Mouse (Mus musculus) E14TG2a.4 (cell line): ENCODE measurements around the gene Tshz2.

ENCODE experiments used
- H3K27me3 ChIP-seq: 2 replicates; pipeline ENCODE4 v1.6.1; 2014; ENCODE audit warnings: low read length, control low read depth; ENCODE audit not compliant: insufficient read depth
- H3K36me3 ChIP-seq: 2 replicates; pipeline ENCODE4 v1.6.1; 2014; ENCODE audit warnings: low read length, control low read depth; ENCODE audit not compliant: insufficient read depth
- H3K4me1 ChIP-seq: replicated peaks from 2 replicates; pipeline ENCODE4 v1.6.1; 2014; ENCODE audit warnings: low read depth, low read length, control low read depth
- H3K4me3 ChIP-seq: replicated peaks from 2 replicates; pipeline ENCODE4 v1.5.1; 2014; ENCODE audit warnings: mild to moderate bottlenecking, low read length
- H3K9me3 ChIP-seq: 2 replicates; pipeline ENCODE4 v1.6.1; 2014; ENCODE audit warnings: low read length, control low read depth
- CTCF ChIP-seq: conservative IDR thresholded peaks from 2 replicates; pipeline ENCODE4 v1.5.1; 2014; ENCODE audit warnings: low read length
- NANOG ChIP-seq: IDR thresholded peaks from 2 replicates; pipeline ENCODE4 v1.6.1; 2014; ENCODE audit warnings: borderline replicate concordance, low read length, mixed read lengths
- POU5F1 ChIP-seq: IDR thresholded peaks from 2 replicates; pipeline ENCODE4 v1.6.1; 2014; ENCODE audit warnings: low read length, borderline replicate concordance

Tshz2 gene

DNA sequence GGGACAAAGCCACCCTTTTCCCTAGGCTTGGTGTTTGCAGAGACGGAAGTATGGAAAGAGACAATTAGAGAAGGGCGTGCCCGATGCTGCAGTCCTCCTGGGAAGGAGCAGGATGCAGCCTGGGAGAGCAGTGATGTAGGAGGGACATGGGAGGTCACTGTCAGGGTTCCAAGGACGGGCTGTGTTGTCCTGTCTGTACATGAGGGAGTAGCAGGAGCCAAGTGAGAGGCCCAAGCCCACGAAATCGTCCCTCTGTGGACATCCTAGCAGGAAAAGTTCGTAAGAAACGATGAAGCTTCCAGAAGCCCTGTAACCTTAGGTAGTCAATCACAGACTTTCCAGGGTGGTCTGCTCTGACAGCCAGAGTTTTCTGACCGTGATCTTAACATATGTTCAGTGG, 408.3 kb downstream of the Tshz2 start:
- H3K36me3 ChIP-seq: no peaks in the 10 kb centered on the region
- H3K9me3 ChIP-seq: no peaks in the 10 kb centered on the region
- no peak for TF ChIP-seq NANOG
- TF ChIP-seq CTCF: no peak
- TF ChIP-seq POU5F1: no peak
- peaks cover 71% of the 10 kb centered on the region for H3K4me1 ChIP-seq
- H3K4me3 ChIP-seq: peak overlapping the region; percentile 37
- peaks cover 3% of the 10 kb centered on the region; the same call in 1 of the 2 replicates for H3K27me3 ChIP-seq

DNA sequence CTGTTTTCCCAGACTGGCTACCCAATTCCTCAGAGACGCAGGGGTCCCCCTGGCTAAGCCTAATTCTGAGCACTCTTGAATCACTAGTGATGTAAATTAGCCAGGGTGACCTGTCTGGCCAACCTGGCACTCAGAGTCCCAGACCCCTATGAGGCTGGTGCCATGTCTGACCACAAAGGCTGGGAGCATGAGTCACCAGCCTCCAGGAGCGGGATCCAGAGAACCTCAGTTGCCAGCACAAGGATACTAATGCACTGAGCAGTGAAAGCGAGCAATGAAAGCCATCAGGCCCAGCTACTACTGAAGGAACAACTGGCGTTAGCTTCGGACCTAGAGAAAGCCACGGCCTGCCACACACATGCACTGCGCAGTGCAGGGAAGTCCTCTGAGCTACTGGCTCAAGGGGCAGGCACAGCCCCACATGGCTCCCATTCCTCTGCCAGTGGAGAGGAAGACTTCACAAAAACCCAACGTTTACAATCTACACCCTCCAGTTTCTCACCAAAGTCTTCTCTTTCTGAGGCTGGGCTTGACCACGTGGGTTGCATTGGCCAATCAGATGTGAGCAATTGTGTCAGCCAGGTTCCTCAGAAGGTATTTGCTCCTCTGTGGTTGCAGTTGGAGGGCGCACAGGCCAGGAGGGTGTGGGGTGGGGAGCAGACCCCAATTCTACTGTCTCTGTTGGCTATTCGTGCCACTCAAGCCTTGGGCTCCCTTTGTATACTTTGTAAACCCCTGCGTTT, 409.8 kb downstream of the Tshz2 start:
- peaks cover 82% of the 10 kb centered on the region for H3K4me1 ChIP-seq
- no peaks in the 10 kb centered on the region for H3K9me3 ChIP-seq
- TF ChIP-seq CTCF (no peak), NANOG (no peak), POU5F1 (no peak)
- peaks cover 3% of the 10 kb centered on the region; the same call in 1 of the 2 replicates for H3K27me3 ChIP-seq
- H3K36me3 ChIP-seq: no peaks in the 10 kb centered on the region
- peak overlapping the region; percentile 62 for H3K4me3 ChIP-seq

- peaks cover 3% of the 10 kb centered on the region; the same call in 1 of the 2 replicates for H3K27me3 ChIP-seq
- peak overlapping the region; percentile 62 for H3K4me3 ChIP-seq
- H3K36me3 ChIP-seq: no peaks in the 10 kb centered on the region
- TF ChIP-seq CTCF (no peak), NANOG (no peak), POU5F1 (no peak)
- H3K4me1 ChIP-seq: peaks cover 79% of the 10 kb centered on the region
- H3K9me3 ChIP-seq: peaks cover 2% of the 10 kb centered on the region; the same call in 1 of the 2 replicates
These were observed 410.5 kb downstream of the Tshz2 start for GRCm38 (mm10) chr2:170043290-170043689.

DNA sequence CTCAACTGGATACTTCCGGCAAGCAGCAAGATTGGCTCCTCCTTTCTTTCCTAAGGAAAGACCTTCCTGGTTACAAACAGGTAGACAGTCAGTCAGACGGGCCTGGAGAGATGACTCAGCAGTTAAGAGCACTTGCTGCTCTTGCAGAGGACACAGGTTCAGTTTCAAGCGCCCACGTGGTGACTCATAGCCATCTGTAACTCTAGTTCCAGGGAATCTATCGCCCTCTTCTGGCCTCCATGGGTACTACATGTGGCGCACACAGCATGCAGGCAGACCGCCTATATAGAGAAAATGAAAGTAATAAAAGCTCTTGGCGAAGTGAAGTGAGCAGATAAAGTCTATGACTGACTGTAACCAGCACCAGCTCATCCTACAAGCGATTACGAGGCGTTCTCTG, 413.1 kb downstream of the Tshz2 start:
- peaks cover 6% of the 10 kb centered on the region; the same call in 1 of the 2 replicates for H3K9me3 ChIP-seq
- H3K4me1 ChIP-seq: peaks cover 73% of the 10 kb centered on the region
- TF ChIP-seq POU5F1 (no peak), CTCF (peak; percentile 99)
- no peaks in the 10 kb centered on the region for H3K36me3 ChIP-seq
- peaks cover 6% of the 10 kb centered on the region; the same call in 1 of the 2 replicates for H3K27me3 ChIP-seq
- peak overlapping the region; percentile 55 for H3K4me3 ChIP-seq

GRCm38 (mm10) chr2:170046371-170047145, 413.7 kb downstream of the Tshz2 start:
- peaks cover 72% of the 10 kb centered on the region for H3K4me1 ChIP-seq
- peaks cover 6% of the 10 kb centered on the region; the same call in 1 of the 2 replicates for H3K9me3 ChIP-seq
- TF ChIP-seq CTCF (no peak), NANOG (no peak), POU5F1 (no peak)
- H3K36me3 ChIP-seq: no peaks in the 10 kb centered on the region
- H3K27me3 ChIP-seq: peaks cover 9% of the 10 kb centered on the region; the same call in 1 of the 2 replicates
- H3K4me3 ChIP-seq: peak overlapping the region; percentile 55

DNA sequence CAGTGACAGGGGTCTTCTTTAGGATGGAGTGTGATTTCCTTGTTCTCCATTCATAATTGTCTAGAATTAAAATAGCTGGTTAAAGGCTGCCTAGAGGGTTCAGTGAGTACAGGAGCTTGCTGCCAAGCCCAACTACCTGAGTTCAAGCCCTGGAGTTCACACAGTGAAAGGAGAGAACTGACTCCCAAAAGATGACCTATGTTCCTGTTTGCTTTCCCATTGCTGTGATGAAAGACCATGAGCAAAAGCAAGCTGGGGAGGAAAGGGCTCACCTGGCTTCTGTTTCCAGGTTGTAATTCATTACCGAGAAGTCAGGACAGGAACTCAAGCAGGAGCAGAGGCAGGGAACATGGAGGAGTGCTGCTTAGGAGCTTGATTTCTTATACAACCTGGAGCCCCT, 416.0 kb downstream of the Tshz2 start:
- H3K4me1 ChIP-seq: peaks cover 52% of the 10 kb centered on the region
- TF ChIP-seq POU5F1 (no peak), CTCF (no peak), NANOG (no peak)
- H3K27me3 ChIP-seq: peaks cover 12% of the 10 kb centered on the region; the same call in 1 of the 2 replicates
- H3K36me3 ChIP-seq: no peaks in the 10 kb centered on the region
- no peak overlapping the region for H3K4me3 ChIP-seq
- H3K9me3 ChIP-seq: peaks cover 6% of the 10 kb centered on the region; the same call in 1 of the 2 replicates

GRCm38 (mm10) chr2:170050651-170051050, 417.8 kb downstream of the Tshz2 start:
- TF ChIP-seq POU5F1 (no peak), CTCF (no peak), NANOG (no peak)
- peaks cover 53% of the 10 kb centered on the region for H3K4me1 ChIP-seq
- H3K27me3 ChIP-seq: peaks cover 15% of the 10 kb centered on the region; the same call in 1 of the 2 replicates
- H3K4me3 ChIP-seq: no peak overlapping the region
- peaks cover 6% of the 10 kb centered on the region; the same call in 1 of the 2 replicates for H3K9me3 ChIP-seq
- no peaks in the 10 kb centered on the region for H3K36me3 ChIP-seq

DNA sequence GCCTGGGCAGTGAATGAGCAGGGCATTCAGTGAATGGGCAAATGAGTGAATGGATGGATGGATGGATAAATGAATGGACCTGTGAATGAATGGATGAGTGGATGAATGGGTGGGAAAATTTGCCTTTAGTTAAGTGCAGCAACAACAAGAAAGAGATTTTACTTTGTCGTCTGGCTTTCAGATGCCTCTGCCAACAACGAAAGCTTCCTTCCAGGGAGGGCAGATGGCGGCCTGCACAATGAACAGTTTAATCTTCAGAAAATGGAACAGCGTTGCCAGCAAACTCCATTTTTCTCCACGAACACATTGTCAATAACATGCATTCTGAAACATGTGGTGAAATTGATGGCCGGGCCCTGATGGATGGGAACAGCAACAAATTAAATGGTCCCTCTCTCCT, 418.6 kb downstream of the Tshz2 start:
- Histone ChIP-seq H3K4me3 (no peak overlapping the region), H3K4me1 (peaks cover 57% of the 10 kb centered on the region), H3K9me3 (peaks cover 6% of the 10 kb centered on the region; the same call in 1 of the 2 replicates), H3K36me3 (no peaks in the 10 kb centered on the region), H3K27me3 (peaks cover 15% of the 10 kb centered on the region; the same call in 1 of the 2 replicates)
- no peak for TF ChIP-seq CTCF
- no peak for TF ChIP-seq NANOG
- no peak for TF ChIP-seq POU5F1

- Histone ChIP-seq H3K4me1 (peaks cover 56% of the 10 kb centered on the region), H3K9me3 (no peaks in the 10 kb centered on the region), H3K27me3 (peaks cover 15% of the 10 kb centered on the region; the same call in 1 of the 2 replicates), H3K4me3 (0 out of 2 replicates have a peak overlapping the region, but pooled peaks have one; percentile 17), H3K36me3 (no peaks in the 10 kb centered on the region)
- no peak for TF ChIP-seq CTCF
- TF ChIP-seq NANOG: no peak
- no peak for TF ChIP-seq POU5F1
These were observed 422.1 kb downstream of the Tshz2 start for GRCm38 (mm10) chr2:170054943-170055342.
